Mouse (Mus musculus): ENCODE data around the gene Lgi4.

Lgi4 gene

GRCm38 (mm10) chr7:31059108-31059507 lies at the start of gene Lgi4:
TSS of gene Lgi4 (plus strand) at chr7:31059342.
- DNase-seq: peak; percentile 80

GRCm38 (mm10) chr7:31012971-31013370 lies 46.2 kb upstream of the Lgi4 start:
- no peak for DNase-seq

DNA sequence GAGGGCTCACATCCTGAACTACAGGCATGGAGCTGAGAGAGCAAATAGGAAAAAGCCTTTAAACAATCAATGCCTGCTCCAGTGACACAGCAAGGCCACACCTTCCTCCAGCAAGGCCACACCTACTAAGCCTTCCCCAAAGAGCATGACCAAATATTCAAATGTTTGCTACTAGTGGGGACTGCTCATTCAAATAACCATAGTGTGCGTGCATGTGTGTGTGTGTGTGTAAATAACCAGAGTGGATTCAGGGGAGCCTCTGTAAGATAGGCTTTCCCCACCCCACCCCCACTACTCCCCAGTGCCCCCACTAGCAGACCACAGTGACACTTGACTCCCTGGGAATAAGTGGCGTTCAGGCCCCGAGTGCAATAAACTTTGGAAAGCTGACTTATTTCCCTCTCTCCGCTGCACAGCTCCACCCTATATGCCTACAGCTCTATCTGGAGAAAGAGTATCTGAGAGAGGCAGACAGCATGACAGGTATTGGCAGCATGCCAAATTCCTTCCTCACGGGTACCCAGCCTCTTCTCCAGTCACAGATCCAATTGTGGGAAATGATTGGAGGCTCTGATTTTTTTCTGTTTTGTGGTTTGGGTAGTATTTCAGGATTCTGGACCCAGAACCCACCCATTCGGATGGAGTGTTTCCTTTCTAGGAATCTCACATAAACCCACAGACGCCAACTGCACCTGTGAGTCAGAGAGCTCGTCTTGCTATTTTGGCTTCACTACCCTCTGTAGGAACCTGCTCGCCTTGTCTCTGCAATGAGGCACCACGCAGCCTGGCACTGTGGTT lies 41.8 kb upstream of the Lgi4 start:
- DNase-seq: peak; percentile 25

GRCm38 (mm10) chr7:31028609-31029008 lies 30.5 kb upstream of the Lgi4 start:
- DNase-seq: no peak

DNA sequence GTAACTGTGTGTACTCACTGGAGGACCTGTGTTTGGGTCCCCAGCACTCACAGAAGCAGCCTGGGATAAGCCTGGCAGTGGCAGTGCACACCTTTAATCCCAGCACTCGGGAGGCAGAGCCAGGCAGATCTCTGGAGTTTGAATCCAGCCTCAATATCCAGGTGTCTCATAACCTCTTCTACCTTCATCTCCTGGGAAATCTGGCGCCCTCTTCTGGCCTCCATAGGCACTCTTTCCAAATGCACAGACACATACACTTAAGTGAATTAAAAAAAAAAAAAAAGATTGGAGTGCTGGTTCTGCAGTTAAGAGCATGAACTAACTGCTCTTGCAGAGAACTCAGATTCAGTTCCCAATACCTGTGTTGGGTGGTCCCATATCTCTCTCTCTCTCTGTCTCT lies 28.4 kb upstream of the Lgi4 start:
- DNase-seq: no peak

GRCm38 (mm10) chr7:31031731-31032130 lies 27.4 kb upstream of the Lgi4 start:
- no peak for DNase-seq

- DNase-seq: peak; percentile 23
Observed at GRCm38 (mm10) chr7:31033409-31034165, 25.6 kb upstream of the Lgi4 start.

DNA sequence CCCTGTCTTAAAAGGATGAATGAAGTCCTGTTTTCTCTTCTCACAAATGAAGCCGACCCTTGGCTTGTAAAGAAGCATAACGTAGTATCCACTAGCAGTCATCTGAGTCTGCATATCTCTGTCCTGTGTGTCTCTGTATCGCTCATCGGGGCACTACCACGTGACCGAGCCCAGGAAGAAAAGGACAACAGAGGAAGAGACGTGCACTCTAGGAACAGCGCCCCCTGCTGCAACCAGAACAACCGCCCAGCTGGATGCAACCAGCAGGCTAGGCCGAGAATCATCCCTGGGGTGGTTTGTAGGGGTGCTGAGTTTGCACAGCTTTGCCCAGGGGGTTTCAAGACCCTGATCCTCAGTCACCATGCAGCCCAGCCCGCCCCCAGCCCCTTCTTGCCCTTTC lies 24.4 kb upstream of the Lgi4 start:
- DNase-seq: no peak

GRCm38 (mm10) chr7:31035291-31035690 lies 23.9 kb upstream of the Lgi4 start:
- no peak for DNase-seq

- no peak for DNase-seq
Observed at GRCm38 (mm10) chr7:31036917-31037316, 22.2 kb upstream of the Lgi4 start.

- DNase-seq: no peak
Observed at GRCm38 (mm10) chr7:31037675-31038074, 21.5 kb upstream of the Lgi4 start.

DNA sequence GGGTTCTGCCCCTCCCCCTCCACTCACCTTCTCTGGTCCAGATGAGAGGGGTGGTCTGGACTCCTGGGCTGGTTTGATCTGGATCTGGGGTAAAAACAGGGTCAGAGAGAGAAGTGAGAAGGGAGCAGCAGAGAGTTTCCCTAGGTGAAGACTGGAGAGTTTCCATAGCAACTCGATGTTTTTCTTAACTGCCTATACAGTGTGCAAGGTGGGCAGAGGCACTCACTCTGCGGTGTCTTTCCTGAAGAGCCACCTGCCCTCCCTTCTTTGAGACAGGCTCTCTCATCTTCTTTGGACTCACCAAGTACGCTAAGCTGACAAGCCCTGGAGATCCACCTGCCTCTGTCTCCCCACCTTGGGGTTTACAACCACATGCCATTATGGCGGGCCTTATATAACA lies 20.1 kb upstream of the Lgi4 start:
- no peak for DNase-seq

GRCm38 (mm10) chr7:31040281-31041022 lies 18.7 kb upstream of the Lgi4 start:
- DNase-seq: no peak

DNA sequence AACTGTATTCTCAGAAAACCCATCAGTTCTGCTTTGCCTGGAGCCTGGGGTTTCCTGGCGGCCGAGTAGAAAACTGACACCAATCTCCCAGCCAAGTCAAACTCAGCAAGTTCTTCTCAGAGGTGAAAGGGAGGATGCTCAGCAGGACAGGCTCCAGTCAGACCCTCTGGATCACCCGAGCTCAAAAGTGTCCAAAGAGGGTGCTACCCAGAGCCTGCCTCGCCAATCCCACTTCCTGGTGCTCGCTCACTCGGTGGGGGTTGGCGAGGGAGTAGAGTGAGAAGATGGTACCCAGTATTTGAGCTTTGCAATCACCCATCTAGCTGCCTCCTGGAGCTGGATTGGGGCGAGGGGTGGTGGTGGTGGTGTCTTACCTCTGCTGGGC lies 18.1 kb upstream of the Lgi4 start:
- DNase-seq: no peak

GRCm38 (mm10) chr7:31041662-31042315 lies 17.4 kb upstream of the Lgi4 start:
- peak; percentile 49 for DNase-seq

- DNase-seq: no peak
Observed at GRCm38 (mm10) chr7:31042431-31042910, 16.7 kb upstream of the Lgi4 start, which contains the start of gene Fxyd5. TSS of gene Fxyd5 (minus strand) at chr7:31042481.

DNA sequence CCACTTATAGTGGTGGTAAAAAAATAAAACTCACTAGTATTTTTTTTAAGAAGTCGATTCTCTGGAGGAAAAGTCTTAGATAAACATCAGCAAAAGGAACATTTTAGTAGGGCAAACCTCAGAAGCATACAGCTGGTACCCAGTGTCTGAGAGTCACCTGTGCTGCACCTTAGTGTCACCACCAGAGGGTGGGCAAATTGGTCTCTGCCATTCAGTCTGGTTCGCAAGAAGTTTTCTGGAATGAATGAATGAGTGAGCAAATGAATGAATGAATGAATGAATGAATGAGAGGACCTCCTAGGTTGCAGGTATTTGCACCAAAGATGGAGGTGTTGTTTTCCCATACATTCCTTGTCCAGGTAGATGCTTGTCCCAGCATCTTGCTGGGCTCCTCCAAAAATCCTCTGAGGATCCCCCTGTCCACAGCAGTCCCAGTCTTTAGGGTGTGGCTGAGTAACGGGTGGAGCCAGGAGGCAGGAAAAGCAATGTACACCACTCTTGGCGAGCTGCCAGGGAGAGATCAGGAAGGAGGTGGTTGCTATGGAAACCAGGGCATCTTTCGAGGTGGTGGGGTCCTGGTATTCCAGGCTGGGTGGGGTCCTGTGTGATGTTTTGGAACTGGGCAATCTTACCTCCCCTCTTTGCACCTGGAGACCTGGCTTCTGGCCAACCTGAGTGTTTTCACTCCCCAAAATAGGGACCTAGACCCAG lies 9.9 kb upstream of the Lgi4 start:
- DNase-seq: no peak

- DNase-seq: no peak
Observed at GRCm38 (mm10) chr7:31049846-31050281, 9.3 kb upstream of the Lgi4 start.

- no peak for DNase-seq
Observed at GRCm38 (mm10) chr7:31050487-31050886, 8.7 kb upstream of the Lgi4 start.

GRCm38 (mm10) chr7:31050921-31051320 lies 8.2 kb upstream of the Lgi4 start:
- DNase-seq: no peak

DNA sequence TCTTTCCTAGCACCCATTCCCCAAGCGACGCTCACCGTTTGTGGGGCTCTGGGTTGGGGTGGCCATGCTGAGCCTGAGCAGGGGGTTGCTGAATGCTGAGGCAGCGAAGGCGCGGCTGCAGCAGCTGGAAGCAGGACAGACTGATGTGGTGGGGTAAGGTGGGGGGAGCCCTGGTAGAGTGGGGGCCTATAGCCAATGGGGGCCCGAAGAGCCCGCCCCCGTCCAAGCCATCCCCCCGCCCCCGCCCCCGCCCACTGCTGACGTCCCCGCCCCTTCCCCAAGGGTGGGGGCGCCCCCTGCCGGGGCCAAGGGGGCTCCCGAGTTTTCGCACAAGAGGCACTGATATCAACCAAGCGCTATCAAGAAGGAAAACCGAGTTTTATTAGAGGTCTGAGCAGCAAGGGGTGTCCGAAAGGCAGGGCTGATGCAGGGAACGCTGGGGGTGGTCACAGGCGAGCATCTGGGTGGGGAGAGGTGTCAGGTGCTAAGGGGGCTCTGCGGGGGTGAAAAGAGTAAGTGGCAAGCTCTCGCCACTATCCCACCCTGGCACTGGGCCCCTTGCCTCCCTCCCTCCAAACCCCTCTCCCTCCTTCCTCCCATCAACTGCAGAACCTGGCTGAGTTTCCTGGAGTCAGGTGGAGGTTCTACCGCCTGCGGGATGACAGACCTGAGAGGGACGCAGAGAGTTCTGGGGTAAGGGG lies 7.7 kb upstream of the Lgi4 start, which contains the start of gene Fxyd7:
TSS of gene Fxyd7 (minus strand) at position 147 of the 701 bp plus-strand sequence.
- DNase-seq: no peak

Data from kidney, adult 9 months (tissue).